Mouse (Mus musculus): ENCODE measurements at regions not wholly inside any gene's neighbourhood (a gene's known extent, or its start where the extent isn't known, plus 50 kb on each side); places are given as distances from the start of the nearest gene placed in this dataset.

DNA sequence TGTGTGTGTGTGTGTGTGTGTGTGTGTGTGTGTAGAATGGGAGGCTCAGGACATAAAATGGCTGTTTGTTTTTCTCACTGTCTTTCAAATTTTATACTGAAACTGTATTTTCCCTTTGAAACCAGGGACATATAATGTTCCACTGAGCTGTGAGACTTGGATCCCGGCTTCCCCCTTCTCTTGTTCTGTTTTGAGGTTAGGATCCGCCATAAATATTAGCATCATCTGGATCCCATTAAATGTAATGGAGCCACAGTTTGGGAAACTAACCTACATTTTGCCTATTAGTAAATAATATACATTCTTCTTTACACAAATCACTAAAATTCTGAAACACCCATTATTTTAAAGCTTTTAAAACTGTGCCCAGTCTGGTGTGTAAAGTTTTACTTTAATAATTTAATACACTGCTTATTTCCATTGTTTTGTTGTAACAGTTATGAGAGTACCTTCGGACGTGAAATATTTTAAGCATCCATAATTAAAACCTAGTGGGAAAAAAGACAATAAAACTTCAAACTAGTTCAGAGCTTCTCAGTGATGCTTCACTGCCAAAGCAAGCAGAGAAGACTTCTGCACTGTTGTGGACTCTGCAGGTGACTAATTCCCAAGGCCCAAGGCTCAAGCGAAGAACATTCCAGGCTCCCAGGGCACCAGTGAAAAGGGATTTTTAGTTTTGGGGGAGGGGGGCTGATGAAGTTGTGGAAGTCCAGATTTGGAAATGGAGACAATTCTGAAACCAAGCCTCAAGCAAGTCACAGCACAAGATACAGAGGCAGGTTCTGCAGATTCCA lies 684.9 kb downstream of the Fat4 start:
- DNase-seq (ENCODE audit: low spot score in 2 of 2) = no peak

DNA sequence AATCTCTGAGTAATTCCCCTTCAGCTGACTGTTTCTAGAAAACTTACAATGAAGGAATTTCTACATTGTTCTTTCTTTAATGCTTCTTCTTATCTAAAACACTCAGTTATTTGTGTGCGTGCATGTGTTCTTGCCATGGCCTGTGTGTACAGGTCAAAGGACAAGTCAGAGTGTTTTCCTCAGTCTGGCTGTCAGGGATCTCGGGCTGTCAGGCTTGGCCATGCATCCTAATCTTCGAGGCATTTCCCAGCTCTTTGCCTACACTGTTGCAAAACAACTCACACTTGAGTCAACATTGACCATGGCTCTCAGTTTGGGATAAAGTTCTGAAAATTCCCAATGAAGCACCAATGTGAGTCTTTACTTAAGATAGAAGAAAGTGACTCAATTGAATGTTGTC lies 688.5 kb downstream of the Fat4 start:
- no peak for DNase-seq (ENCODE audit: low spot score in 2 of 2)

DNA sequence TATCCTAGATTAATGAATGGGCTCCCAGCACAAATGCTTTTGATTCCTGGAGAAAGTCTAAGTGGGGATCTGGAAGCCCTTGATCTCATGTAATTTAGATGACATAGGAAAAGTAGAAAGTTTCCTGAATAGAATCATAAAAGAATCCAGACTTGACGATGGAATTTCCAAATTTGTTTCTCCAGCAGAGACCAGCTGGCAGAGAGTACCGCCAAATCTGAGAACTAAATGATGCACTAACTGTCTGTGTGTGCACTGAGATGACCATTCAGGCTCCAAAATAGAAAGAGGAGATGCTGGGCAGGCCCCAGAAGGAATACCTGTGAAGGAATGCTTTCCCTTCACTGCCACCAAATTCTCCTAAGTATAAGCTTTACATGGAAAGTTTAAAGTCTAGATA lies 704.6 kb downstream of the Fat4 start:
- DNase-seq (ENCODE audit: low spot score in 2 of 2) = no peak

DNA sequence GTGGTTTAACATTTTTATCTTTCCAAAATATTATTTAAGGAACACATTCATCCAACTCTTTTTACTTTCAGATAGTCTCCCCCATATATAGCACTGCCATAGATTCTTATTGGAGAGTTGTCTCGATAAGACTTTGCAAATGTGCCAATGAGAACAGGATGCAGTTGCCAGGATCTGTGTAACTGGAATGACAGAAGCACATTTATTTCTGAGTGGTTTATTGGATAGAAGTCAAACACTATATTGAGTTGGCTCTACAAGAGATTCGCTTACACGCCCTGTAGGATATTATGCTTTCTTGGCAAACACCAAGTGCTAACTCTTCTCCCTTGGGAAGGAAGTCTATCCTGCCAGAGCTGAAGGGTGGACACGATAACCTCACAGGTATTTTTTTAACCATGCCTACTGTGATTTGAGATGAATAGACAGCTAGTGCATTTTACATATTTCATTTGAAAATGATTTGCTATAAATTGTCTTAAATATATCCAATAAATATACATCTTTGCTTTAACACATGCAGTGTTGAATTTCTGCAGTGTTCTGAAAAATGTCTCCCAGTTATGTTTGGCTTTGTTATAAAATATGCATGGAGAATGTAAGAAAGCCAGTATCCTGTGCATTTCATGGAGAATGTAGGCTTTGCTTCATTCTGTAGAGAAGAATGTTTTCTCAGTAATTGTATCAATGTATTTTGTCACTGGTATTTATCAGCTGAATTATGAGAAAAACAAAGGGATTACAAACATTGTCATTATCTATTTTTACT lies 705.8 kb downstream of the Fat4 start:
- no peak for DNase-seq (ENCODE audit: low spot score in 2 of 2)

DNA sequence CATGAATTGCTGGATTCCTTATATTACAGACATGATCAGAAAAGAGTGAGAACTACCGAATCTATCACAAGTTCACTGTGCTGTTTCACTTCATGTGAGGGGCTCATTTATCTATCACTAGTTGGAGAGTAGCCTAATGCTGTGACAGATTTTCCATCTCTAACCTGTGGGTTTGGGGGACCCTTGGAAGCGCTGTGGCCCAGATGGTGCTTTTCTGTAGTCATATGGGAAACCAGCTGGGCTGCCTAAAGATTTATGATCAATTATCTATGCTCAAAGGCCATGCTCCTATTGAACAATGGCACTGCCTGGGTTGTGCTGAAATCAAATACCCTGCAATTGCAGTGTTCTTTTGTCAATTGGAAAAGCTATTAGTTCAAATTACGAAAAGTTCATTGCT lies 723.2 kb downstream of the Fat4 start:
- DNase-seq (ENCODE audit: low spot score in 2 of 2) = no peak

DNA sequence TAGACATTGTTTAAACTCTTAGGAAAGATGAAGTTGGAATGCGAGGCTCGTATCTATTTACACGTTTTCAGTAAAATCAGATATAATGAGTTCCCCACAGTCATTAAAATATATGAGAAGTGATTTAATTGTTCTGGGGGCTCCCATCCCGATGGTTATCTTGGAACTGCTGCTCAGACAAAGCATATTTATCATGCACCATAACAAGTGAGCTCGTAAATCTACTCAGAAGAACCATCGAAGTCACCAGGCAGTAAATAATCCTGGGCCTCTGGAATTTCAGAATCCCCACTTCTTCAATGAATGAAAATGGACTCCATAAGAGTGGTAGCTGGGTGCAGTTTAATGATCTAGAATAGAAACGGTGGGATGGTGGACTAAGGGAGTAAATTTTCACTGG lies 725.7 kb downstream of the Fat4 start:
- no peak for DNase-seq (ENCODE audit: low spot score in 2 of 2)

DNA sequence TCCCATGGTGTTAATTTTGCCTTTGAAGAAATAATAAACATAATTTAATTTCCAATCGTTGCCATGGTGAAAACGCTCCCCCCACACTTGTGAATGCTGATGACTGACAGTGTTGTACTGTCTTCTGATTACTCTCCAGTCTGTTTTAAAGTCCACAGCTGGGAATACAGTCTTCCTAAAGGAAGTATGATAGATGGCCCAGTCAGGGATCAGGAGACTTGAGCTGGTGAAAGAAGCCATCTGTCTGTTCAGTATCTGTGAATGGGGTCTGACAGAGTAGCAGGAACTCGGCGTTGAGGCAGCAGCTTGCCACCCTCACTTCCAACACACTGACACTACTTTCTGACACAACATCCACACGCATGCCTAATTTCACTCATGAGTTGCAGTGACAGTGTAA lies 751.2 kb downstream of the Fat4 start:
- no peak for DNase-seq (ENCODE audit: low spot score in 2 of 2)

DNA sequence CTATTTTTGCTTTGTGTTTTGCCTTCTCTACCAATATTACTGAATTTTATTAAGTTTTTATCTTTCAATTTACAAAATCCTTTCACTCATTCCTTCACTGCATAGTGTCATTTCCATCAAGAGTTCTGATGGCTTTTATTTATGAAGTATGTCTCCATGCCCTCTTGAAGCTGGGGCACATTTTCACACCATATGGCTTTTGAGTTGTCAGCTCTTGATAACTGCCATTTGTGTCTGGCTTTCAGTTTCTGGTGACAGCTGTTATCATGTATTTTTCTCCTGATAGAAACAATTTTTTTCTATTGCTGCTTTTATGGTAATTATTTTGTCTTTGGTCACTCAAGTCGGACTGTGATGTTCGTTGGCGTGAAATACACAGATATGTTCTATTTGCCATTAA lies 756.5 kb downstream of the Fat4 start:
- DNase-seq (ENCODE audit: low spot score in 2 of 2) = no peak

DNA sequence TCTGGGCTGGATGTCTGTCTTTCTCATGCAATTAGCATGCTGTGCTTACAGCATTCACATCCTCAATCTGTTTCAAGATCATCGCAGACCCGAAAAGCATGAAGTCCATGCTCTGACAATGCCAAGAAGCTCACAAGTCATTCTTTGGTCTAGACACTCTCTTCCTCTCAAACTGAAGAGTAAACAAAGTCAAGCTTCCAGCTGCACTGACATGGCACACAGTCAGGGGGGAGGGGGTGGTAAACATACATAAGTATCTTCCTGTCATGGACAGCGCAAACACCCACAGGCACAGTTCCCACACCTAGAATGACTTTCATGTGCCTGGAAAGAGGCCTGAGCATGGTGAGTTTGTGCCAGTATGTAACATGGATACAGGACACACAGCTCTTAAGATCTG lies 780.1 kb downstream of the Fat4 start:
- no peak for DNase-seq (ENCODE audit: low spot score in 2 of 2)

DNA sequence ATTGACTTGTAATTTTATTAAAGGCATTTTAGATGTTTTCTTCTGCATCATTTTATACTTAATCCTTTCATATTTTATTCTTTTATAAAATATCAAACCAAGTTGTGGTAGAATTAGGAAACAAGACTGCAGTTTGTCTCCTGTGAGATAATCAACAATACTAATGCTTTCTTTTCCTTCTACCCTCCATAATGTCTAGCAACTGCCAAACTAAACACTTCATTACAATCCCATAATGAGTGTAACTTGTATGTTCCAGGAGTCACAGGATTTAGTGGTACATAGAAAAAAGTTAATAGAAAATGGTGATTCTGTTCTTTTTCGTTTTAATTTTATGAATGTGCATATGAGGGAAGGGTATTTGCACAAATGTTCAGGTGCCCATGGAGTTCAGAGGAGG lies 782.4 kb downstream of the Fat4 start:
- DNase-seq (ENCODE audit: low spot score in 2 of 2) = no peak

DNA sequence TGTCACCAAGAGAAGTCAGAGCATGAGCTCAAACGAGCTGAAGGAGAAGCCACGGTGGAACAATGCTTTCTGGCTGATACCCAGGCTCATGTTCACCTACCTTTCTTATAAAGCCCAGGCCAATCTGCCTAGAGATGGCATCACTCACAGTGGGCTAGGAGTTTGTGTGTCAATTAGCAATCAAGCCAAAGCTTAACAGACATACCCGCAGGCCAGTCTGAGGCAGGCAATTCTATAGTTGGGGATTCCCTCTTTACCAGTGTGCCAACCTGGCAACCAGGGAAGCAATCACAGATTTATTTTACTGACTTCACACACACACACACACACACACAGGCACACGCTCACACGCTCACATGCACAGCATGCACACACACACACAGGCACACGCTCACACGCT lies 787.3 kb downstream of the Fat4 start:
- DNase-seq (ENCODE audit: low spot score in 2 of 2) = no peak

DNA sequence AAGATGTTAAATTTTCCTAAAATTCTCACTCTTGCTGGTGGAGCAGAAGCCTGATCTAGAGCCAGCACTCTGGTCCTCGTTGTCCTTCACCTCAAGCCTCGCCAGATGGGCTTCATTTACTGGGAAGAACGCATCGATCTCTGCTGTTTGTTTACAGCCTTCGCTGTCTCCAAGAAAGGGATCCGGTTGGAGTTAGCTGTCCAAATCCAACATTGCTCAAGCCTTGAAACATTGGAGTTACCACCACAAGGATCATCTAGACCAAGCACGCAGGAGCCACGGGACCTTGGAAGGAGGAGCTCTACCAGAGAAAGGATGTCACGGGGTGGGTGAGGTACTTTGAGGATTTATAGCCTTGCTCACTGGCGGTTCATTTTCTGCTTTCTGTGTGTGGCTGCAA lies 788.2 kb downstream of the Fat4 start:
- no peak for DNase-seq (ENCODE audit: low spot score in 2 of 2)

DNA sequence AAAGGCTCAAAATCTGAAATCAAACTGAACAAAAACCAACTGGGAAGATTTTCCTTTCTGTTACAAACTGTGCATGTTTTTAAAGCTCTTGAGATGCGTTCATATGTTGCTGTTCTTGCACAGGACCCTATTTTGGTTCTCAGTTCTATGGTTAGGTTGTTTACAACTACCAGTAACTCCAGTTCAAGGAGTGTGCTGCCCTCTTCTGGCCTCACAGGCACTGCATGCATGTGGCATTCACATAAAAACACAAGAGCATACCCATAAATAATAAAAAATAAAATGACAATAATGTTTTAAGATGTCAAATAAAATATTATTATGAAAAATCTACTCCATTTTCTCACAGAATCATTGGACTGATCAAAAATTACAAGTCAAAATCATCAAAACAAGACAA lies 818.9 kb downstream of the Fat4 start:
- no peak for DNase-seq (ENCODE audit: low spot score in 2 of 2)

DNA sequence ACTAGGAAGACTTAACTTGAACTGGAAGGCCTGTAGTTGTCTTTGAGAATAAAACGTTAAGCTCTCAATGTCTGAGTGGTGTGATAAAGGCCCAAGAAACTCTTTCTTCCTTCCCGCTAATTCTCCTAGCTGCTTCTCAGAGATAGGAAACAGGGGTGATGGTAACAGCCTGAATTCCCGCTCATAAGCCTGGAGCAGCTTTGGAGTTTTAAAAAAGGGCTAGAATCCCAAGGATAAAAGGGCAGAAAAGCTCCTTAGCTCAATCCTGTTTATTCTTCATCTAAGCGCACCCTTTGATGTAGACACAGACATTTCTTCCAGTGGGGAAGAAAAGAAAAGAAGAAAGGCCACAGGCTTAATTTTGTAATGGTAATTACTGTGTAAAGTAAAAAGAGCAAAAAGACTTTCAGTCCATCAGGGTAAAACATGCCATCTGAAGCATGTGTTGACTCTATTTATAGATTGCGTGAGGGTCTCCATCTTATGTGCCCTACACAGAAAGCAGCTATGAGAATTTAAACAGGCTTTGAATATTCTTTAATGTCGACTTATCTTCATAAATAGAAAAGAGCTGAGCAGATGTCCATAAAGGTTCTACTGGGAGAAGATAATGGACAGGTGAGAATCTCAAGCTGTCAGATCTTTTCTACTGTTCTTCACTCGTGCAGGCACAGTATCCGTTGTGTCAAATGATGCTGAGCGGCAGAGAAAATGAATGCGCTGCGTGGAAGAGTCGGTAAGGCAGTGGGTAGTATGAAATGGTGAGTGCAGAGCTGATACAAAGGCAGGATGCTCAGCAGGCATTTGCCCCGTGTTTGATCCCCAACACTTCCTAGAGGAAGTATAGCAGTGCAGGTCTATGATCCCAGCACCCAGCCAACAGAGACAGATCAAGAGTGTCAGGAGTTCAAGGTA lies 818.0 kb upstream of the Intu start:
- DNase-seq (ENCODE audit: low spot score in 2 of 2) = no peak

DNA sequence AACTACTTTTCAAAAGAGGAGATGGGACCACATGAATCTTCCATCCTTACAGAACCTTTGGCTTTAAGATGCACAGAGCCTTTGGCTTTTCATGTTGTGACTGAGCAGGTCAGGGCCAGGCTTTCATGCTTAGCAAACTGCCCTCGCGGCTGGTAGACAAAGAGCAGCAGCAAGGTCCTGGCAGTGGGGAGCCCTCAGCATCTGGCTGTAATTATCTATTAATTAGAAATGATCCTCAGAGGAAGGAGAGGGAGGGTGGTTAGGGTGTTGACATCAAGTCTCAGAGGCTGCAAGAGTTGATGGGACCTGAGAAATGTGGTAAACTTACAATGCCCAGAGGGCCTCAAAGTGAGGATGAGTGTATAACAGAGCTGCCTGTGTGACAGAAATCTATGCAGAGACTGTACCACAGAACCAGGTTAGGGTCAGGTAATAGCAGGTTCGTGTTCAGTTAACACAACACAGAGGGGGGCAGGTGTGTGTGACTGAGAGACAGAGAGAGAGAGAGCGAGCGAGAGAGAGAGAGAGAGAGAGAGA lies 817.0 kb upstream of the Intu start:
- no peak for DNase-seq (ENCODE audit: low spot score in 2 of 2)

DNA sequence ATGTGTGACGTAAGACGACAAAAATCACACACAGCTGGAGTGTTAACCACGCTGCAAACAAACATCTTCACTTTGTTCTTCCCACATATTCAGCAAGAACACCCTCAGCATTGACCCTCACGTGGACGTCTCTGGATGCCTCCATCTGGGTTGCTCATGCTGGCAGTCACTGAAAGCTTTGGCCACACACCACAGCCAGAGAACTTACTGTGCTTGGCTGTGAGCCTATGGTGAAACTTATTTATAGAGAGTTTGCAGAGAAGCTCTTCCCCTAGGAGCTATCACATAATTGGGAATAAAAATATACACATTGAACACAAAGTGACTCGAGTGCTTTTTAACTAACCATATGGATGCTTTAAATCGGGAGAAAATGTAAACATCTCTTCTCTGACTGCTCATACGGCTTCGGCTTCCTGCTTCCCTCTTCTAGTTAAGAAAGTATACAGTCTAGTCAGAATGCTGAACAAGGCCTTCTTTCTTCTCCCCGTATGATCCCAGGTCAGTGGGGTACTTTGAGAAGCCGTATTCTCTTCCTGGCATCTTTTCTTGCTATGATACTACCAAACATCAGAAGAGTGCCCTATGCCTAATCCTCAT lies 812.0 kb upstream of the Intu start:
- DNase-seq (ENCODE audit: low spot score in 2 of 2) = no peak

DNA sequence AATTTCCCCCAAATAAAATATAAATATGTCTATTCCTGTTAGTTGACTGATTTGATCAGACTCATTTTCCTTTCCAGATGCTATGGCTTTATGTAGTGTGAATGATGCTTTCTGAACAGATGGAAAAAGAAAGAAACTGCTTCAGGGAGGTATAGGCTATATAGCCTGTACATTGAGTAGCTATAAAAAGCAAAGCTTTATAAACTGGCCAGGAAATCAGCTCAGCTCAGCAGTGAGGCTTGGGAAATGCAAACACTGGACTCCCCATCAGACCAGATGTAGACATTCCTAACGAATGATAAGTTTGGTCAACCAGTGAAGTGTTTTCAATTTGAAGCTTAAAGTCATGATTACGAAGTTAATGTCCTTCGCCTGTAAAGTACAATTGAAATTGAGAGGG lies 805.3 kb upstream of the Intu start:
- no peak for DNase-seq (ENCODE audit: low spot score in 2 of 2)

DNA sequence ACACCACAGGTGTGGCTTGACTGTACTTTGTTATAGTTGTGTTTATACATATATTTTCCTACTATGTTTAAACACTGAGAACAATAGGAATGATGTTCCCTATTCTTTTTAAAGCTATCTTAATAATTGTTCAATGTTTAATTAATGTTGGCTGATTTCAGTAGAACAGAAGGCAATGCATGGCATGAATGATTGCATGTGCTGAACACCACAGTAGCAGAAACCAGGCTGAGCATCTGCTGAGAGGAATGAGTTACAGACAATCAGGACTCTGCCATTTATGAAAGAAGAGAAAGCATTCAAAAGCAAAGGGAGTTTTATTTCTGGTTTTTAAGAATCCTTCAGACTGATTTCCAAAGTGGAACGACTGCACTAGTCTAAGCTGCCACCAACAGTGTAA lies 794.4 kb upstream of the Intu start:
- DNase-seq (ENCODE audit: low spot score in 2 of 2) = no peak

DNA sequence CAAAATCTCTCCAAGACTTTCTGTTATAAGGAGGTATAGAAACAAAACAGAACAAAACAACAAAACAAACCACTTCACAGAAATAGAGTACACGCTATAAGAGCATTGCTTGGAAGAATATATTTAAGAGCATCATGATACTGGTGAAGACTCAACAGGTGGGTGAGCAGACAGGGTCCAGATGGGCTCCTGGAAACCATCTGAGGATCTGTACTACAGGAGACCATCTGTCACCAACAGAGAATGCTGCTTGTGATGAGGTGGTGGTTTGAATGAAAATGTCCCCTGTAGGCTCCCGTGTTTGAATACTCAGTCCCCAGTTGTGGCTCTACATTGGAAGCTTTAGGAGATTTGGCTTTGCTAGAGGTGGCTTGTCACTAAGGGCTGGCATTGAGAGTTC lies 785.1 kb upstream of the Intu start:
- DNase-seq (ENCODE audit: low spot score in 2 of 2) = no peak

DNA sequence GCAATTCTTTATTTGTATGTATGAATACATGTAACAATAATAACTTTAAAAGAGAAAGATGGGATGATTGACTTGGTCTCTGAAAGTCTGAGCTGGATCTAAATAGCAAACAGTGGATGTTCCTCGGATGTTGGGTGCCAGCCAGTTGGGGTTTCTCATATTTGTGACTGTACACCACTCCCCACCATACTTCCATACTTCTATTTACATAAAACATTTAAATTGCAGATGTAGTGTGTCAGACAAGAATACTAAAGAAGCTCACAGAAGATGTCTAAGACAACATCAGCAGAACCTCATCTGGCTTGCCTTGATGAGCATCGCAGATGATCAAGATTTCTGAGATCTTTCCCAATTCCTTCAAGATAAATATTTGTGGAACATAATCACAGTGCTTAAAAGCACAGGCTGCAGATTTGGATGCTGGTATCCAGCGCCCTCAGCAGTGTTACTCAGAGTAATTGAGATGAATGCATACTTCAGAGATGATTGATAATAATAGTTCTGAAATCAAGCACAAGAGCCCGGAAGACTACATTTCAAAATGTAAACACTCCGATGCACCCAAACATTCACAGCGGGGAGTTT lies 762.0 kb upstream of the Intu start:
- no peak for DNase-seq (ENCODE audit: low spot score in 2 of 2)

DNA sequence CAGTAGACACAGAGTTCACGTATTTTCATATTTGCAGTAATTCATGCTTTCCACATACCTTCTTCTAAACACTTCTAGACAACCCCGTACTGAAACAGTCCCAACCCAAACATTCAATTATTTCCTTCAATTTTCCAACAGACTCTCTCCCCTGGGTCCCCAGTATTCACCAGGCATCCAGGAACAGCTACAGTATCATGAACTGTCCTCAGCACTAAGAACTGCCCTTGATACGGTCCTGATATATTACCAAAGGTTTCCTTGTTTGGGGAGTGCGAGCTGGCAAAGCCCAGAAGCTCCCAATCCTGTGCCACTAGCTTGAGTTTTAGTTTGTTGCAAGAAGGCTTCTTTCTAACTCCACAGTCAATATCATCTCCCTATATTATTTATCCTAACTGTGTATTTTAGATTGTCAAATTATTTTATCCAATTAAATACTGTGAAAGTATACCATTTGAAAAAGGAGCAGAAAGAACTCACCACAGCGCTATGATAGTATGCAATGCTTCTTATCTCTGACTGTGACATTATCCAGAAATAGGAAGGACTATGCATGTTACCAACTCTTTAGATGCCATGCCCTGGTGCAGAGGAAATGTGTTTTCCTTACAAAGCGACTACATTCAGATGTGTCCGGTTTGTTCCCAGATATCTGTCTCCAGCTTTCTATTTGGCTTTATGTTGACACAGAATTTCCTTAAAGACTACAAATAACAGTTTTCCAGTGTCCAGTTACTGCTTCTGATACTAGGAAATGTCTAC lies 754.6 kb upstream of the Intu start:
- DNase-seq (ENCODE audit: low spot score in 2 of 2) = no peak

Data from spleen, postnatal 10 days (tissue).